Mouse (Mus musculus) CD4-positive helper T cell, adult 2 months (primary cell): ENCODE measurements around the gene Olfr1258.
"Not testable (repeated sequence)": the region's sequence is repeated elsewhere in the genome, so short reads cannot be mapped to it uniquely, and the experiment has no call there.

Experiments used
- DNase-seq: peaks from one replicate; pipeline ENCODE4 v3.0.0-alpha.2; 2012; ENCODE audit warnings: low read depth, missing footprints, low spot score

The Olfr1258 gene

DNA sequence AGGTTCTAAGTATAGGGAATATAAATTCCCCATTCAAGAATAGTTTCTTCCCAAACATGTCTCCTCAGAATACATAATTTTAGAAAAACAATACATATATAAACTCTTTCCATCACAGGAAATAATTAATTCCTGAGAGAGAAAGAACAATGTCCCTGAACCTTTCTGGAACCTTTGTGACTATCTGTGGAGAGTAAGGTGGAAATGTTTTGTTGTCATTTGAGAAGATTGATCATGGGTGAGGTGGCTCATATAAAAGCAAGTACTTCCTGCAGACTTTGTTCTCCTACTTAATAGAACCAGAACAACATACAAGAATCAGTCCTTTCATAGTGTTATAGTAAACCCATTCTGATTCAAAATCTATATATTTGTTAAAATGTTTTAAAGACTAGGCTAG, at the start of gene Olfr1258:
TSS of gene Olfr1258 (plus strand) at position 301 of the 400 bp plus-strand sequence.
- peak; percentile 2 for DNase-seq

GRCm38 (mm10) chr2:89878137-89878536, 49.0 kb upstream of the Olfr1258 start, which contains the start of gene Olfr1257:
Olfr1257 (plus strand) TSS chr2:89878437.
- DNase-seq: no peak

DNA sequence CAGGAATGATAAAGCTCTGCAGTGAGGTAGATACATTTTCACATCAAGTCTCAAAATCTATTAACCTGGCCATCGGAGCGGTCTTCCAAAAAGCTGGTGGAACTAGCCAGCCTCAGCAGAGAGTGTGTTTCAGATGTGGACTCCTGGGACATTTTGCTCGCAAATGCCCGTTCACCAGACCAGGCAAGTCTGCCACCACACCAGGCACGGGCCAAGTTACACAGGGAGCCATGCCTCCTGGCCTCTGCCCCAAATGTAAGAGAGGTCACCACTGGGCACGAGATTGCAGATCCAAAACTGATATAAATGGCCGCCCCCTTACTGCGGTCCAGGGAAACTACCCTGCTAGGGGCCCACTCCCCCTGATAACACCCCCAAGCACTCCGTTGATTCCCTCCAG, 14.5 kb upstream of the Olfr1258 start:
- DNase-seq: not testable (repeated sequence)

DNA sequence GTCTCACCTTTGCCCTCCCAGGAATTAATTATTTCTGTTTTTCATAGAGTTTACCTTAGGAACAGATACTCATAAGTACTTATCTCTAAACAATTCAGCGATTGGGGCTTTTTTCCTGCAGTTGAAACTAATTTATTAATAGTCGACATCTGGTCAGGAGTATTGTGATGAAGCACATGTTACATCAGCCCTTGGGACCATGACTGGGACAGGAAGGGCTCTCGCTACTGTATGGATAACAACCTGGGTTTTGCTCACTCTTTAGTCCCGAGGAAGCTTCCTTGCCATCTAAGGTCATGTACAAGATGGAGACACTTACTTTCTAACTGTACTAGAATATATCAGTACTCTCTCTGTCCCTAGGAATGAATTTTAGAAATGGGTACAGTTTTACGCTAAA, 21.5 kb downstream of the Olfr1258 start, which contains the start of gene Olfr1259:
TSS of gene Olfr1259 (minus strand) at position 101 of the 400 bp plus-strand sequence.
- no peak for DNase-seq

DNA sequence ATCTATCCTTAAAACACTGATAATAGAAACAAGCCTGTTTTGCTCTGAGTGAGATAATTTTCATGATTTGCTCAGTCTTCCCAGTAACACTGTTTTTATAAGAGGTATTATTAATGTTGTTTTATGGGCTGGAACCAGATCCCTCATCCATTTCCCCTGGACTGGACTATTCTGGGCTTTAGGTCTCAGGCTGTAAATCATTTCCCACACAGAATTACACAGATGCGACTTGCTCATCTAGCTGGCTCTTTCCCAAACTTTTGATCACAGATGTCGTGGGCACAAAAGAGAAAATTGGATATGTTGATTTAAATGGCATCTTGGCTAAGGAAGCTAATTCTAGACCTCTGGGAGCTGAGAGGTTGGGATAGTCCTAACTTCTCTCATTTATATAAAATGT, 47.1 kb downstream of the Olfr1258 start, which contains the start of gene Olfr1260:
TSS of gene Olfr1260 (plus strand) at position 157 of the 400 bp plus-strand sequence.
- DNase-seq: no peak

DNA sequence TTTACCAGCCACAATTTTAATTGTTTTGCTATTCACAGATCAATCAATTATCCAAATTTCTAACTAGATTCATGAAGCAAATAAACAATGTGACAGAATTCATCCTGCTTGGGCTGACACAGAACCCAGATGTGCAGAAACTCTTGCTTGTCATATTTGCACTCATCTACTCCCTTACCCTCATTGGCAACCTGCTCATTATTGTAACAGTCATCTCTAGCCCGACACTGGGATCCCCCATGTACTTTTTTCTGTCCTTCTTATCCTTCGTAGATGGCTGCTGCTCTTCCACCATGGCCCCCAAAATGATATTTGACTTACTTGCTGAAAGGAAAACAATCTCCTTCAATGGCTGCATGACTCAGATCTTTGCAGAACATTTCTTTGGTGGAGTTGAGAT, 50.6 kb downstream of the Olfr1258 start:
- DNase-seq: no peak
